Mouse (Mus musculus): ENCODE measurements around the gene Cdh22. TPM values are rescaled to one million over a fixed set of nuclear protein-coding genes. Genes with fewer than 3 reads are reported as not detected.

The Cdh22 gene
- polyA plus RNA-seq, 1 experiment, result not detected

GRCm38 (mm10) chr2:165182085-165182976 is 52.3 kb downstream of the Cdh22 start:
- H3K27me3 ChIP-seq (ENCODE audit: control insufficient read depth), result peaks cover 26% of the 10 kb centered on the region
- no peak overlapping the region for H3K4me3 ChIP-seq (replicated peaks)
- H3K9me3 ChIP-seq (ENCODE audit: control insufficient read depth, low read length), result no peaks in the 10 kb centered on the region
- TF ChIP-seq TAL1 (IDR thresholded peaks at IDR 0.05; ENCODE audit: low read length) (no peak), GATA1 (IDR thresholded peaks at IDR 0.05; ENCODE audit: low read length) (no peak)
- no peaks in the 10 kb centered on the region for H3K4me1 ChIP-seq (ENCODE audit: control insufficient read depth)
- H3K36me3 ChIP-seq (ENCODE audit: control insufficient read depth), result no peaks in the 10 kb centered on the region

DNA sequence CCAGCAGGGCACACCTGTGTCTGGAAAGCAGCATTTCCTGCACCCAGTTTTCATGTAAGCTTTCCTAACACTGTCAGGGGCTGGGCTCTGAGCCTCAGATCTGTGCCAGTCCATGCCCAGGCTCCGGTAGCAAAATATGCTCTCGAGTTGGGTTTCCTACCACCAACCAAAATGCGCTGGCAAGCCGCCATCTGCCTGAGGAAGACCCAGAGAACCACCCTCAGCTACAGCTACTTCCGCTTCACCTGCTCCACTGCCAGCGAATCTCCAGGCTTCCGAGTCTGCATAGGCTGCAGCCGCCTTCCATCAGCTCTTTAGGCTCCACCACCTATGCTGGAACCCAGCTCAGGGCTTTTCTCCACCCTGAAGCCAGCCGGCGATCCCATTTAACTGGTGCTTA is 55.4 kb downstream of the Cdh22 start:
- TF ChIP-seq GATA1 (IDR thresholded peaks at IDR 0.05; ENCODE audit: low read length) (no peak), TAL1 (IDR thresholded peaks at IDR 0.05; ENCODE audit: low read length) (no peak)
- H3K9me3 ChIP-seq (ENCODE audit: control insufficient read depth, low read length), result no peaks in the 10 kb centered on the region
- peaks cover 30% of the 10 kb centered on the region for H3K27me3 ChIP-seq (ENCODE audit: control insufficient read depth)
- H3K36me3 ChIP-seq (ENCODE audit: control insufficient read depth), result no peaks in the 10 kb centered on the region
- H3K4me3 ChIP-seq (replicated peaks), result no peak overlapping the region
- H3K4me1 ChIP-seq (ENCODE audit: control insufficient read depth), result no peaks in the 10 kb centered on the region

- Histone ChIP-seq H3K36me3 (ENCODE audit: control insufficient read depth) (no peaks in the 10 kb centered on the region), H3K27me3 (ENCODE audit: control insufficient read depth) (peaks cover 28% of the 10 kb centered on the region), H3K4me1 (ENCODE audit: control insufficient read depth) (no peaks in the 10 kb centered on the region), H3K4me3 (replicated peaks) (no peak overlapping the region), H3K9me3 (ENCODE audit: control insufficient read depth, low read length) (no peaks in the 10 kb centered on the region)
- no peak for TF ChIP-seq TAL1 (IDR thresholded peaks at IDR 0.05; ENCODE audit: low read length)
- TF ChIP-seq GATA1 (IDR thresholded peaks at IDR 0.05; ENCODE audit: low read length), result no peak
Observed at GRCm38 (mm10) chr2:165176965-165177364, 57.7 kb downstream of the Cdh22 start.

GRCm38 (mm10) chr2:165166664-165167435 is 67.8 kb downstream of the Cdh22 start:
- Histone ChIP-seq H3K4me3 (replicated peaks) (no peak overlapping the region), H3K27me3 (ENCODE audit: control insufficient read depth) (peaks cover 13% of the 10 kb centered on the region), H3K9me3 (ENCODE audit: control insufficient read depth, low read length) (no peaks in the 10 kb centered on the region), H3K36me3 (ENCODE audit: control insufficient read depth) (no peaks in the 10 kb centered on the region), H3K4me1 (ENCODE audit: control insufficient read depth) (no peaks in the 10 kb centered on the region)
- TF ChIP-seq TAL1 (IDR thresholded peaks at IDR 0.05; ENCODE audit: low read length) (no peak), GATA1 (IDR thresholded peaks at IDR 0.05; ENCODE audit: low read length) (no peak)

DNA sequence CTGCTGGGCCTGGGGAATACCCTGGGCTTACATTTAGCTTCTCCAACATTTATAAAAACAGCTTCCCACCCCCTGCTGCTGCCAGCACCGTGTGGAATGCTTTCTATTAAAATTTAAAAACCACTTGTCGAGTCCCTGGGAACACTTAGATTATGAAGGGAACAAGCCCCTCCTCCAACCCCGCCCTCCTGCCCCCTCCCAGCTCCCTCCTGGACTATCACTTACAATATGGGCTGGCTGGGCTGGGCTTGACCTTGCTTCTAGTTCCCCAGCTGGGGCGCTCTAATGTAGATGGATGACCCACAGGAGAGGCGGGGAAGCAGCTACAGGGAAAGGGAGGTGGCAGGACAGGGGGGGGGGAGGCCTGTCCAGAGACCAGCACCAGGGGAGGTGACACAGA is 72.4 kb downstream of the Cdh22 start:
- TF ChIP-seq TAL1 (IDR thresholded peaks at IDR 0.05; ENCODE audit: low read length) (no peak), GATA1 (IDR thresholded peaks at IDR 0.05; ENCODE audit: low read length) (no peak)
- H3K4me1 ChIP-seq (ENCODE audit: control insufficient read depth), result no peaks in the 10 kb centered on the region
- H3K27me3 ChIP-seq (ENCODE audit: control insufficient read depth), result peaks cover 12% of the 10 kb centered on the region
- no peak overlapping the region for H3K4me3 ChIP-seq (replicated peaks)
- no peaks in the 10 kb centered on the region for H3K36me3 ChIP-seq (ENCODE audit: control insufficient read depth)
- H3K9me3 ChIP-seq (ENCODE audit: control insufficient read depth, low read length), result no peaks in the 10 kb centered on the region

GRCm38 (mm10) chr2:165160466-165160865 is 74.2 kb downstream of the Cdh22 start:
- TF ChIP-seq GATA1 (IDR thresholded peaks at IDR 0.05; ENCODE audit: low read length) (no peak), TAL1 (IDR thresholded peaks at IDR 0.05; ENCODE audit: low read length) (no peak)
- Histone ChIP-seq H3K27me3 (ENCODE audit: control insufficient read depth) (peaks cover 1% of the 10 kb centered on the region), H3K4me1 (ENCODE audit: control insufficient read depth) (no peaks in the 10 kb centered on the region), H3K4me3 (replicated peaks) (no peak overlapping the region), H3K9me3 (ENCODE audit: control insufficient read depth, low read length) (no peaks in the 10 kb centered on the region), H3K36me3 (ENCODE audit: control insufficient read depth) (no peaks in the 10 kb centered on the region)

GRCm38 (mm10) chr2:165159055-165159688 is 75.5 kb downstream of the Cdh22 start:
- H3K4me3 ChIP-seq (replicated peaks), result no peak overlapping the region
- no peaks in the 10 kb centered on the region for H3K27me3 ChIP-seq (ENCODE audit: control insufficient read depth)
- H3K4me1 ChIP-seq (ENCODE audit: control insufficient read depth), result no peaks in the 10 kb centered on the region
- no peaks in the 10 kb centered on the region for H3K9me3 ChIP-seq (ENCODE audit: control insufficient read depth, low read length)
- no peaks in the 10 kb centered on the region for H3K36me3 ChIP-seq (ENCODE audit: control insufficient read depth)
- no peak for TF ChIP-seq GATA1 (IDR thresholded peaks at IDR 0.05; ENCODE audit: low read length)

DNA sequence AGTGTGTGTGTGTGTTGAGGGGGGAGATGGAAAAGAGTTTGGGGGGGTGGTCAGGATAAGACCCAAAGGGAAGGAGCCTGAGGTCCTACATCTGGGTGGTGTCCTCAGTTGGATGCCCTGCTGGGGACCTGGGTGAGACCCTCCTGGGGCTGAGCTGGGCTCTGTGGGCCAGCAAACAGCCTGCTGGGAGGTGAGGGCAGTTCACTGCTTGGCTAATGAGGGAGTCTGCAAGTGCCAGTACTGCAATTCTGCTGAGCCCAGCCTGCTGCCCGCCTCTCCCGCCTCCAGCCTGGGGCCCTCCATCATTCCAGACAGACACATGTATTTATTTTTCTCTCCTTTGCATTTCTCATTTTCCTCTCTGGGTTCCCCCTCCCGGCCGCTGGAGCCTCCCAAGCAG is 76.3 kb downstream of the Cdh22 start:
- Histone ChIP-seq H3K36me3 (ENCODE audit: control insufficient read depth) (no peaks in the 10 kb centered on the region), H3K27me3 (ENCODE audit: control insufficient read depth) (no peaks in the 10 kb centered on the region; the same call in 1 of the 2 replicates), H3K4me1 (ENCODE audit: control insufficient read depth) (no peaks in the 10 kb centered on the region), H3K4me3 (replicated peaks) (no peak overlapping the region), H3K9me3 (ENCODE audit: control insufficient read depth, low read length) (no peaks in the 10 kb centered on the region)
- TF ChIP-seq TAL1 (IDR thresholded peaks at IDR 0.05; ENCODE audit: low read length) (no peak), GATA1 (IDR thresholded peaks at IDR 0.05; ENCODE audit: low read length) (no peak)

- Histone ChIP-seq H3K27me3 (ENCODE audit: control insufficient read depth) (peaks cover 2% of the 10 kb centered on the region; the same call in 1 of the 2 replicates), H3K4me1 (ENCODE audit: control insufficient read depth) (no peaks in the 10 kb centered on the region), H3K36me3 (ENCODE audit: control insufficient read depth) (no peaks in the 10 kb centered on the region), H3K9me3 (ENCODE audit: control insufficient read depth, low read length) (no peaks in the 10 kb centered on the region), H3K4me3 (replicated peaks) (no peak overlapping the region)
- TF ChIP-seq TAL1 (IDR thresholded peaks at IDR 0.05; ENCODE audit: low read length), result no peak
- TF ChIP-seq GATA1 (IDR thresholded peaks at IDR 0.05; ENCODE audit: low read length), result no peak
Observed at GRCm38 (mm10) chr2:165157900-165158299, 76.8 kb downstream of the Cdh22 start.

All from erythroblast, embryonic 14.5 days (primary cell).